11 mouse cellular contexts compared by ENCODE assay signal in genomic region chr7:109841618-109842418, GRCm38 (mm10). TPM values are rescaled to one million over a fixed set of nuclear protein-coding genes. Genes with fewer than 3 reads are reported as not detected.
DNase-seq lines count a peak whose midpoint lies in the region; ATAC-seq lines count a peak whose summit lies in the region.
"Had no signal": no experiment of that assay in that cellular context is flagged by ENCODE, and none has a peak within 500 bp of the region (broad histone marks: within the 10 kb centered on the region; RNA-seq: fewer than 3 reads in every experiment).

No protein-coding gene starts in this region.

- peaks cover 8% of the 10 kb centered on the region for H3K4me1 ChIP-seq in limb, embryonic 10.5 days

- peak; percentile 42 to 46 for DNase-seq in frontal cortex, postnatal 10 days (ENCODE audit: low spot score in 2 of 2)
- peak; percentile 21 for DNase-seq in ZHBTc4 (ENCODE audit: low read depth, low spot score)
- DNase-seq in frontal cortex, postnatal 14 days (ENCODE audit: low spot score in 2 of 2) = peak; percentile 27 to 29
- DNase-seq in layer of hippocampus, postnatal 14 days (ENCODE audit: low spot score in 2 of 2) = peak; percentile 63 to 85
- DNase-seq in limb, embryonic 10.5 days (ENCODE audit: low spot score) = no peak
- DNase-seq in thymus, postnatal 14 days = no peak
- DNase-seq in urinary bladder, postnatal 36 days (ENCODE audit: low spot score in 2 of 2) = no peak

- ATAC-seq in frontal cortex, adult (ENCODE audit: low TSS enrichment) = no peak
- ATAC-seq: intestine, postnatal 0 days had no signal

- H3K27ac ChIP-seq in limb, embryonic 10.5 days = no peak overlapping the region
- H3K27ac ChIP-seq: lung, embryonic 15.5 days had no signal

- 94% methylated on average over 13 of the region's 13 CpGs for WGBS in limb, embryonic 10.5 days

- H3K4me3 ChIP-seq in limb, embryonic 10.5 days = no peak overlapping the region
- H3K4me3 ChIP-seq: lung, embryonic 15.5 days had no signal

- H3K27me3 ChIP-seq in limb, embryonic 10.5 days (ENCODE audit: low read depth, poor library complexity, severe bottlenecking) = no peaks in the 10 kb centered on the region
- H3K27me3 ChIP-seq: lung, embryonic 15.5 days had no signal

- H3K36me3 ChIP-seq in limb, embryonic 10.5 days = no peaks in the 10 kb centered on the region
- H3K36me3 ChIP-seq: lung, embryonic 15.5 days had no signal

- H3K9me3 ChIP-seq in limb, embryonic 10.5 days (replicated peaks) = no peaks in the 10 kb centered on the region
- H3K9me3 ChIP-seq: lung, embryonic 15.5 days had no signal

RNA-seq across cellular contexts. Expression of gene Scube2, which starts 23.7 kb away (rescaled TPM):
- total RNA-seq in layer of hippocampus, postnatal 14 days (2021) = 1 to 10 TPM; 1.6 to 2.0 TPM
- polyA plus RNA-seq in limb, embryonic 10.5 days (2016; fragmentation: Nextera tagmentation; extraction: Ambion mirVana) = 0.21 and 0.25 TPM in 2 replicates
- total RNA-seq: common myeloid progenitor, adult 5-6 weeks had no signal

RNA-seq across cellular contexts. Expression of gene Nrip3, which starts 60.0 kb away (rescaled TPM):
- total RNA-seq in layer of hippocampus, postnatal 14 days (2021) = 100 to 1,000 TPM; 200 to 227 TPM
- polyA plus RNA-seq in limb, embryonic 10.5 days (2016; fragmentation: Nextera tagmentation; extraction: Ambion mirVana) = 0.08 and 0.11 TPM in 2 replicates

Comparison
In these comparisons a context has a peak if more than half of its experiments do, and no peak if none do; other contexts are left out.
1. DNase-seq: peak in frontal cortex, postnatal 10 days (2 of 2), ZHBTc4 (single experiment), frontal cortex, postnatal 14 days (2 of 2) and layer of hippocampus, postnatal 14 days (2 of 2); none in limb, embryonic 10.5 days (single experiment), thymus, postnatal 14 days (single experiment) and urinary bladder, postnatal 36 days (0 of 2).